Mouse (Mus musculus) layer of hippocampus, adult 2 months (tissue): ENCODE measurements at regions not wholly inside any gene's neighbourhood (a gene's known extent, or its start where the extent isn't known, plus 50 kb on each side); places are given as distances from the start of the nearest gene placed in this dataset.
"Not testable (repeated sequence)": the region's sequence is repeated elsewhere in the genome, so short reads cannot be mapped to it uniquely, and the experiment has no call there.

ENCODE experiments used
- DNase-seq, 2 experiments: peaks; one replicate each; pipeline ENCODE4 v3.0.0; 2022; ENCODE audit warnings: low spot score in 2 of 2
- H3K27ac ChIP-seq: fragments of 200-600 bp; 2 replicates; pipeline ENCODE4 v1.8.1; 2022
- H3K4me3 ChIP-seq: fragments of 200-600 bp; 2 replicates; pipeline ENCODE4 v1.8.1; 2022; ENCODE audit warnings: mild to moderate bottlenecking
- CTCF ChIP-seq: fragments of 200-600 bp; conservative IDR thresholded peaks from 2 replicates; pipeline ENCODE4 v1.8.1; 2022; ENCODE audit warnings: antibody characterized with exemption, mild to moderate bottlenecking, moderate library complexity

GRCm38 (mm10) chr11:94882687-94883383, 53.2 kb upstream of the Col1a1 start:
- no peak for DNase-seq
- Histone ChIP-seq H3K4me3 (no peak overlapping the region), H3K27ac (no peak overlapping the region)
- TF ChIP-seq CTCF: no peak

GRCm38 (mm10) chr11:94881982-94882686, 53.9 kb upstream of the Col1a1 start:
- H3K4me3 ChIP-seq: no peak overlapping the region
- no peak for DNase-seq
- no peak overlapping the region for H3K27ac ChIP-seq
- TF ChIP-seq CTCF: no peak

GRCm38 (mm10) chr11:94880896-94881840, 54.9 kb upstream of the Col1a1 start:
- H3K27ac ChIP-seq: no peak overlapping the region
- DNase-seq: no peak
- H3K4me3 ChIP-seq: peak overlapping the region; percentile 28
- TF ChIP-seq CTCF: no peak

- Histone ChIP-seq H3K4me3 (no peak overlapping the region), H3K27ac (no peak overlapping the region)
- DNase-seq: no peak
- TF ChIP-seq CTCF: no peak
Observed at GRCm38 (mm10) chr11:94876707-94877106, 59.3 kb upstream of the Col1a1 start.

GRCm38 (mm10) chr11:94875026-94875425, 61.0 kb upstream of the Col1a1 start:
- no peak for DNase-seq
- no peak overlapping the region for H3K27ac ChIP-seq
- TF ChIP-seq CTCF: no peak
- H3K4me3 ChIP-seq: no peak overlapping the region

GRCm38 (mm10) chr11:94874155-94874561, 61.9 kb upstream of the Col1a1 start:
- TF ChIP-seq CTCF: no peak
- no peak overlapping the region for H3K4me3 ChIP-seq
- no peak for DNase-seq
- no peak overlapping the region for H3K27ac ChIP-seq

GRCm38 (mm10) chr11:94873693-94874092, 62.3 kb upstream of the Col1a1 start:
- H3K27ac ChIP-seq: no peak overlapping the region; the same call in 1 of the 2 replicates
- no peak overlapping the region for H3K4me3 ChIP-seq

GRCm38 (mm10) chr11:94872921-94873320, 63.1 kb upstream of the Col1a1 start:
- Histone ChIP-seq H3K27ac (peak overlapping the region; percentile 61; the same call in 1 of the 2 replicates), H3K4me3 (peak overlapping the region; percentile 43)
- DNase-seq: peak; percentile 4 to 17
- TF ChIP-seq CTCF: no peak

More at GRCm38 (mm10) chr11:94873693-94874092, 62.3 kb upstream of the Col1a1 start:
- DNase-seq: no peak
- TF ChIP-seq CTCF: no peak

- Histone ChIP-seq H3K4me3 (no peak overlapping the region), H3K27ac (no peak overlapping the region)
- peak in 1 of 2 experiments; percentile 56 for DNase-seq
- peak; percentile 75 for TF ChIP-seq CTCF
Observed at GRCm38 (mm10) chr11:94870341-94870740, 65.7 kb upstream of the Col1a1 start.

- peak; percentile 41 for TF ChIP-seq CTCF
- not testable (repeated sequence) for DNase-seq, H3K27ac ChIP-seq, H3K4me3 ChIP-seq
Observed at GRCm38 (mm10) chr11:94869866-94870265, 66.2 kb upstream of the Col1a1 start.

- no peak overlapping the region for H3K27ac ChIP-seq
- peak; percentile 38 to 74 for DNase-seq
- TF ChIP-seq CTCF: peak; percentile 80
- no peak overlapping the region for H3K4me3 ChIP-seq
Observed at GRCm38 (mm10) chr11:94866176-94866967, 69.7 kb upstream of the Col1a1 start.

GRCm38 (mm10) chr11:94850129-94850528, 67.6 kb upstream of the Tmem92 start:
- H3K4me3 ChIP-seq: no peak overlapping the region
- no peak overlapping the region for H3K27ac ChIP-seq
- peak; percentile 58 for TF ChIP-seq CTCF
- DNase-seq: no peak
